Mouse (Mus musculus) liver, embryonic 13.5 days (tissue): Measurements from ENCODE around the gene AW011738. TPM values are rescaled to one million over a fixed set of nuclear protein-coding genes. Genes with fewer than 3 reads are reported as not detected.

Experiments
- ATAC-seq: fragments of 200-750 bp; cut with Nextera tagmentation; 2 replicates; pipeline ENCODE4 v1.8.0; 2017; ENCODE audit warnings: low read depth, mild to moderate bottlenecking, moderate number of reproducible peaks, moderate library complexity
- DNase-seq: peaks from one replicate; pipeline ENCODE4 v3.0.0; 2022
- H3K27ac ChIP-seq: fragments of 300-500 bp; sonication (generic); 2 replicates; pipeline ENCODE4 v1.5.1; 2015; ENCODE audit warnings: moderate library complexity, mild to moderate bottlenecking, inconsistent platforms
- H3K27me3 ChIP-seq: fragments of 300-500 bp; sonication (generic); 2 replicates; pipeline ENCODE4 v1.6.1; 2015; ENCODE audit warnings: mild to moderate bottlenecking, inconsistent platforms
- H3K36me3 ChIP-seq: fragments of 300-500 bp; sonication (generic); 2 replicates; pipeline ENCODE4 v1.6.1; 2015; ENCODE audit warnings: mild to moderate bottlenecking, inconsistent platforms
- H3K4me1 ChIP-seq: fragments of 300-500 bp; sonication (generic); replicated peaks from 2 replicates; pipeline ENCODE4 v1.6.1; 2015; ENCODE audit warnings: inconsistent platforms
- H3K4me2 ChIP-seq: fragments of 300-500 bp; sonication (generic); 2 replicates; pipeline ENCODE4 v1.6.1; 2015; ENCODE audit warnings: inconsistent platforms, mild to moderate bottlenecking, moderate library complexity
- H3K4me3 ChIP-seq: fragments of 300-500 bp; sonication (generic); replicated peaks from 2 replicates; pipeline ENCODE4 v1.5.1; 2015; ENCODE audit warnings: mild to moderate bottlenecking, inconsistent platforms
- H3K9ac ChIP-seq: fragments of 300-500 bp; sonication (generic); 2 replicates; pipeline ENCODE4 v1.6.1; 2015; ENCODE audit warnings: mild to moderate bottlenecking, inconsistent platforms
- H3K9me3 ChIP-seq: fragments of 300-500 bp; sonication (generic); replicated peaks from 2 replicates; pipeline ENCODE4 v1.6.1; 2016; ENCODE audit warnings: inconsistent platforms
- WGBS: fragments of 180-500 bp; shearing (Covaris S2); methylation state at CpG from one replicate; pipeline ENCODE4 v1.1.7; 2015; ENCODE audit not compliant: insufficient replicate concordance; 5-methylcytosine and 5-hydroxymethylcytosine counted together
- polyA plus RNA-seq: library from polyadenylated mRNA; unstranded; fragments of >200 nt; fragmentation: Nextera tagmentation; extraction: Ambion mirVana; gene quantifications from 2 replicates; pipeline ENCODE4 v1.2.1, GENCODE M21; 2015

AW011738 gene
- polyA plus RNA-seq, 1 experiment from 2014 or later, result 0.89 TPM

DNA sequence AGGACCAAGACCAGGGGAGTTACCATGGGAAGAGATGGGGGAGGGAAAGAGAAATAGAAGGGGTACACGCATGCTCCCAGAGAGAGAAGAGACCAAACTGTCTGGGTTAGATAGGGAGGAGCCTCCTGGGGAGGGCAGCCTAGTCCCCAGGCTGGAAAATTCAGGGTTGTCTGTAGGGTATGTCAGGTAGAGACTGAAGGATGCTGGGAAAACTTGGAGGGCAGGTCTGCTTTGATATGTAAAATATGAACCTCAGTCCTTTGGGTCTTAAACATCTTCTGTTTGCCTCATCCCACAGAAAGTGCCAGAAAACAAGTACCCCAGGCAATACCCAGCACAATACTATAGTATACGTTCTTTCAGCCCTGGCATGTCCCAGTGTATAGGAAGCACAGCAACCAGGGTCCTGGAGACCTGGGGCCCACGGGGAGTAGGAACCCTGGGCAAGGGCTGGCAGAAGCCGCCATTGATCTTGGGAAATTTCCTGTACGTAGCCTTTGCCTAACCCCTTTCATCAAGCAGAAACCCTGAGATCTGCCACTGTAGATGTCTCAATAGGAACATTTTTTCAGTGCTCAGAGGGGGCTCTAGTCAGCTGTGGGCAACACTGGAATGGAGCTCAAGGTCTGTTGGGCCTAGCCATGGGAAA is 14.8 kb upstream of the AW011738 start:
- DNase-seq (no peak), ATAC-seq (no peak)
- Histone ChIP-seq H3K27ac (peak overlapping the region; percentile 40; the same call in 1 of the 2 replicates), H3K27me3 (peaks cover 5% of the 10 kb centered on the region; the same call in 1 of the 2 replicates), H3K36me3 (peaks cover 11% of the 10 kb centered on the region), H3K9me3 (no peaks in the 10 kb centered on the region), H3K4me1 (peaks cover 94% of the 10 kb centered on the region), H3K9ac (no peak overlapping the region), H3K4me3 (no peak overlapping the region), H3K4me2 (no peak overlapping the region)
- 63% methylated on average over 5 of the region's 5 CpGs for WGBS

DNA sequence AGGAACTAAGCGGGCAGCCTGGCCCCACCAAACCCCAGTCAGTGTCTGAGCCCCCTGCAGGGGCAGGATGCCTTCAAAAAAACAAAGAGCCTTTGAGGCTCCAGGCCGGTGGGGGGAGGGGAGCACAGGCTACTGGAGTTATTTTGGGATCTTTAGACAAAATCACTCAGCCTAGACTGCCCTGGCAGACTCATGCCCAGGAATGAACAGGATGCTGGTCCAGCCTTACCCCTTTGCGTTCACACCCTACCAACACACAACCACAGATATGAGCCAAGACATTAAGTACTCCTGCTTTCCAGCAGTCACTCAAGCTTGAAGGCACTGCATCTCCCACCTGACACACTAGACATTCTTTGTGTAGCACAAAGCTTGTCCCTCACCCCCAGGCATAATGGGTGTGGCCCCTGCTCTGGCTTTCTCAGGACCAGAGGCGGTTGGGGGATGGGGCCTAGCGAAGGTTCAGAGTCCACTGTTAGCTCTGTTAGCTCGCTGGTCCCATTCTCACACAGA is 14.2 kb upstream of the AW011738 start:
- Histone ChIP-seq H3K4me3 (no peak overlapping the region), H3K36me3 (peaks cover 11% of the 10 kb centered on the region), H3K27ac (peak overlapping the region; percentile 40), H3K9me3 (no peaks in the 10 kb centered on the region), H3K4me1 (peaks cover 94% of the 10 kb centered on the region), H3K4me2 (peak overlapping the region; percentile 15; the same call in 1 of the 2 replicates), H3K9ac (no peak overlapping the region), H3K27me3 (peaks cover 11% of the 10 kb centered on the region; the same call in 1 of the 2 replicates)
- DNase-seq (no peak), ATAC-seq (no peak)
- WGBS, result 44% methylated on average over 6 of the region's 6 CpGs

DNA sequence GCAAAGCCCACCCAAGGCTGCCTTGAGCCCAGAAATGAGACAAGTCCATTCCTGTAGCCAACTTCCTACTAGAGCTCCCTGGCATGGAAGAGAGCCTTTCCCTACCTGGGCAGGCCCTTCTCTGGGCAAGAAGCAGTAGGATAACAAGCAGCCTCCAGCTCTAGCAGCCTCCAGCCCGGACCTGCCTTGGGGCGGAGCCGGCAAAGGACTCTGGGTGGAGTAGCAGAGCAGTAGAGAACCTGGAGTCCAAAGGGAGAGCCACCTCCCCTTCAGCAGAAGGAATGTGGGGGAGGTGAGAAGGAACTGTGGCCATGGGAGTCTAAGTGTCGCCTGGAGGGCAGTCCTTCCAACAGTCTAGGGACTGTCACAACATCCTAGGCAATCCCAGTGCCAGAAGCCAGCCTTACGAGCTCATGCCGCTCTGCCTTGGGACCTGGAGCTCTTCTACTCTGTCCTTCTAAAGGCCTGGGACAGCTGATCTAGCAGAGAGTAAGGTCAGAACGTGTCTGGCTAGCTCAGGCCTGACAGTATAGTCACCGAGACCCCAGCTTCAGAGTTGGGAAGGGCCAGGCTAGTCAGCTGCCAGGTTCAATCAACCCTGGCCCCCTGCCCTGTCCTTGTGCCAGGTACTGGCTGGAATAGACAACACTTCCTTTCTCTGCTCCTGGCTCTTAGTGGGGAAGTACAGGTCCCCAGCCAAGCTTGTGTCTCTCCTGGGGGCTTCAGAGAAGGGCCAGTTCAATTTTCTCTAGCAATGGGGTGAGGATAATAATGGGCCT is 10.5 kb upstream of the AW011738 start:
- H3K4me1 ChIP-seq, result peaks cover 88% of the 10 kb centered on the region
- peak overlapping the region; percentile 19; the same call in 1 of the 2 replicates for H3K4me2 ChIP-seq
- H3K9ac ChIP-seq, result peak overlapping the region; percentile 34
- H3K27me3 ChIP-seq, result peaks cover 40% of the 10 kb centered on the region
- H3K27ac ChIP-seq, result no peak overlapping the region
- H3K9me3 ChIP-seq, result no peaks in the 10 kb centered on the region
- DNase-seq, result peak; percentile 50
- ATAC-seq, result peak; percentile 35
- H3K4me3 ChIP-seq, result no peak overlapping the region
- H3K36me3 ChIP-seq, result peaks cover 11% of the 10 kb centered on the region
- 58% methylated on average over 8 of the region's 8 CpGs for WGBS

DNA sequence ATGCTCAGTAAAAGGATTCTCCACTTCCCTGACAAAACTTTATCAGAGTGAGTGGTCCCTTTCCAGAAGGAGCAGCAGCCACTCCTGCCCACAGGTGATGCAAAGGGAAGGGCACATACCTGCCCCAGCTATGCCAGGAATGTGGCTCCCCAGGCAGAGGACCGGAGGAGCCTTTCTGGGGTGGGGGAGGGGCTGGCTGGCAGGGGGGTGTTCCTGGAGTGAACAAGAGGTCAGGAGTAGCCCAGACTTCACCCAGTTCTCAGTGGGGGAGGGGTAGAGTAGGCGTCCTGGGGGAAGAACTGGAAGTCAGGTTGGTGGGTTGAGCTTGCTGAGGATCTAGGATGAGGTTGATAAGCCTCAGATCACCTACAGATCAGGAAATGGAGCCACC is 9.9 kb upstream of the AW011738 start:
- H3K9ac ChIP-seq, result no peak overlapping the region
- no peak overlapping the region for H3K27ac ChIP-seq
- DNase-seq, result no peak
- H3K36me3 ChIP-seq, result peaks cover 11% of the 10 kb centered on the region
- WGBS, result 38% methylated on average over 2 of the region's 2 CpGs
- no peak overlapping the region for H3K4me2 ChIP-seq
- H3K27me3 ChIP-seq, result peaks cover 40% of the 10 kb centered on the region
- no peak for ATAC-seq
- peaks cover 86% of the 10 kb centered on the region for H3K4me1 ChIP-seq
- no peaks in the 10 kb centered on the region for H3K9me3 ChIP-seq
- no peak overlapping the region for H3K4me3 ChIP-seq

DNA sequence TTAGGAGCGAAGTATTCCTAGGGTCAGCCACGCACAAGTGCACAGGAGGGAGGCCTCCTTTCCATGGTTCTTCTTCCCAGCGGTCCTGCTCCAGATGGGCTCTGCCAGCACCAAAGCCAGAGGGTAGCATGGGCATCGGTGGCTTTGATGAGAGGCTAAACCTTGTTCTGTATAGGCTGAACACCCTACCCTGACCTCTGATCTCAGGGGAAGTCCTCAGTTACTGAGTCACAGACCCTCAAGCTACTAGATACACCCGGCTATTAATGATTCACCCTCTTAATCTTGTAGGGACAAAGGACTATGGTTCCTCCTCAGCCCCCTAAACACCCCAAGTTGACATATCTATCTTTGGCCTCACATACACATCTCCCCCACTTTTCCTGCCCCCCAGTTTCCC is 9.2 kb upstream of the AW011738 start:
- DNase-seq (no peak), ATAC-seq (no peak)
- Histone ChIP-seq H3K36me3 (peaks cover 11% of the 10 kb centered on the region), H3K4me2 (0 out of 2 replicates have a peak overlapping the region, but pooled peaks have one; percentile 10), H3K27ac (no peak overlapping the region; the same call in 1 of the 2 replicates), H3K4me1 (peaks cover 86% of the 10 kb centered on the region), H3K9me3 (no peaks in the 10 kb centered on the region), H3K9ac (no peak overlapping the region), H3K4me3 (no peak overlapping the region), H3K27me3 (peaks cover 40% of the 10 kb centered on the region)
- 72% methylated on average over 5 of the region's 5 CpGs for WGBS

DNA sequence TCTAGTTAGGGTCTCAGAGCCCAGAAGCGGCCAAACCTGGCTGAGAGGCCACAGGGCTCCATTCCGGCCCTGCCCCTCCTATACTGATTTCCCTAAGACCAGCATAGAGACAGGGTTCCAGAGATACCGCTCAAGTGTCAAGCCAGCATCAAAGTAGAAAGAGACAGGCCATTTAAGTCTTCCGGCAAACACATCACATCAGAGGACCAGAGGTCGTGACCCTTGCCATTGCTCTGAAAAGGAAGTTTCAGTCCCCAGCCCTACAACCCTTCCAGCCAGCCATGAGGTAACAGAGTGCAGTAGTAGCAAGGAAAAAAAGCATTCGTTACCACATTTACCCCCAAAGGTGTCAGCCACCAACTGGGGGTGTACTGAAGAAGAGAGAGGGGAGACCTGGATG is 8.8 kb upstream of the AW011738 start:
- H3K9me3 ChIP-seq, result no peaks in the 10 kb centered on the region
- peaks cover 84% of the 10 kb centered on the region for H3K4me1 ChIP-seq
- H3K27ac ChIP-seq, result no peak overlapping the region
- H3K36me3 ChIP-seq, result peaks cover 11% of the 10 kb centered on the region
- H3K9ac ChIP-seq, result no peak overlapping the region
- WGBS, result 58% methylated on average over 6 of the region's 6 CpGs
- peaks cover 40% of the 10 kb centered on the region for H3K27me3 ChIP-seq
- H3K4me2 ChIP-seq, result no peak overlapping the region; the same call in 1 of the 2 replicates
- H3K4me3 ChIP-seq, result no peak overlapping the region
- DNase-seq (no peak), ATAC-seq (no peak)

DNA sequence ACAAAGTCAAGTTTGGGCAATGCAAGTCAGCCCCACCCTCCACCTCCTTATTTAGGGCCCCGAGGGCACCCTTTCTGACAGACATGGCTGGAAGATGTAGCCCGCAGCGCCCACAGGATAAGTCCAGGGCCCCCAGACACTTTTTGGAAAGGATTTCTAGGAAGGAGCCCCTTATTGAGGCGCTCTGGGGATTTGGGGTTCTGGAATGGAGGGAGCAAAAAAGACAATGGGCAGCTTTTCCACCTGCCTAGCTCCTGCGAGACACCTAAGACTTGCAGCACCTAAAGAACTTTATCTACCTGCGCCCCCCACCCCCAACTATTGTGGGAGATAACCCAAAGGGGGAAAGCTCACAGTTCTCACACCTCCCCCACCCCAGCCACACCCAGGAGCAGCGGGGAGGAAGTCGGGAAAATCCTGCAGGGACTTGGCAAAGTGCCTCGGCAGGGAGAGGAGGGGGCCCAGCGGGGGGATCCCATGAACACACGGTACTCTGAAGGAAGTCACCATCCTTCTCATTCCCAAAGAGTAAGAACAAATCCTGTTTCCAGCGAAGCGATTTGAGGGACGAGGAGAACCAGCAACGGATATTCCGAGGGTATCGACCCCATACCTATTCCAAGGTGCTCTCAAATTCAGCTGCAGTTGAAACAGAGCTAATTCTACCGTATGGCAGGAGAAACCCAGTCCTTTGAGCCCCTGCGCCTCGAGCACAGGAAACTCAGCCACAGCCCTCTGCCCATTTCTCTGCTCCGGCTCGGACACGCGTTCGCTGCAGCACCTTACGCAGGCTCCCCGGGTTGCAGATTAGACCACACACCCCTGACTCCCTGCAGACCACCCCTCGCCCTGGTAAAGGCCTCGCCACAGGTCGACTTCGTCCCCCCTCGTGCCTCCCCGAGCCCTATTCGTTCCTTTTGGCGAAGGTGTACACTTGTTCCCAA is 6.9 kb upstream of the AW011738 start:
- Histone ChIP-seq H3K36me3 (peaks cover 6% of the 10 kb centered on the region; the same call in 1 of the 2 replicates), H3K4me2 (peak overlapping the region; percentile 99), H3K27me3 (peaks cover 46% of the 10 kb centered on the region), H3K27ac (peak overlapping the region; percentile 39), H3K4me1 (peaks cover 87% of the 10 kb centered on the region), H3K9me3 (no peaks in the 10 kb centered on the region), H3K9ac (peak overlapping the region; percentile 87), H3K4me3 (peak overlapping the region; percentile 83)
- no peak for ATAC-seq
- DNase-seq, result no peak
- WGBS, result 9% methylated on average over 35 of the region's 35 CpGs

DNA sequence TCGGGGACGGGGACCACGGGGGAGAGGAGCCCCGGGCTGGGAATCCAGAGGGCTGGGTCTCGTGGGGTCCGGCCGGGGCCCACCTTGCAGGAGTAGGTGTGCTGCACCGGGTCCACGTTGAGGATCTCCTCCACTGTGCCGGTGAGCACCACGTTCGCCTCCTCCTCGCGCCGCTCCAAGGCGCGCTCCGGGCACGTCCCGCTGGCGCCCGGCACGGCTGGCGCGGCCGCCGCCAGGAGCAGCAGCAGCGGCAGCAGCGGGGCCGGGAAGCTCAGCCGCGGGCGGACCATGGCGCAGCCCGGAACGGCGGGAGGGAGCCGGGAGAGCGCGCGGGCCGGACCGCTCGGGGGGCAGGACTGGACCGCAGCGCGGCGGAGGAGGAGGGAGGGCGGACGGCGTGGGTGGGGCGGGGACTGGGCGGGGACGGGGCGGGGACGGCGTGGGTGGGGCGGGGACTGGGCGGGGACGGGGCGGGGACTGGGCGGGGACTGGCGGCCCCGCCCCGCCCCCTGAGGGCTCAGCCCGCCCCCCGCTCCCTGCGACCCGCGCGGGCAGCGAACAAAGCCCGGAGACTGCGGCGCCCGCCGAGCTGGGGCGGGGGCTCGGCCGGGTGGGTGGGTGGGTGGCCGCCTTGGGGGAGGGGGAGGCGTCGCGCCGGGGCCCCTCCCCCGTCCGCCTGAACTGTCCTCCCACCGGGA is 5.8 kb upstream of the AW011738 start, which contains the start of gene Agrn:
TSS of gene Agrn (minus strand) at position 358 of the 698 bp plus-strand sequence.
- peak within 1 kb of the TSS; percentile 87 for H3K9ac ChIP-seq
- DNase-seq (peak; percentile 66), ATAC-seq (peak; percentile 80)
- 1% methylated on average over 35 of the region's 88 CpGs for WGBS
- H3K36me3 ChIP-seq, result peaks cover 4% of the 10 kb centered on the region; the same call in 1 of the 2 replicates
- no peaks in the 10 kb centered on the region for H3K9me3 ChIP-seq
- H3K27me3 ChIP-seq, result peaks cover 48% of the 10 kb centered on the region
- peaks cover 84% of the 10 kb centered on the region for H3K4me1 ChIP-seq
- peak within 1 kb of the TSS; percentile 99 for H3K4me2 ChIP-seq
- peak within 1 kb of the TSS; percentile 83 for H3K4me3 ChIP-seq
- peak within 1 kb of the TSS; percentile 93 for H3K27ac ChIP-seq

DNA sequence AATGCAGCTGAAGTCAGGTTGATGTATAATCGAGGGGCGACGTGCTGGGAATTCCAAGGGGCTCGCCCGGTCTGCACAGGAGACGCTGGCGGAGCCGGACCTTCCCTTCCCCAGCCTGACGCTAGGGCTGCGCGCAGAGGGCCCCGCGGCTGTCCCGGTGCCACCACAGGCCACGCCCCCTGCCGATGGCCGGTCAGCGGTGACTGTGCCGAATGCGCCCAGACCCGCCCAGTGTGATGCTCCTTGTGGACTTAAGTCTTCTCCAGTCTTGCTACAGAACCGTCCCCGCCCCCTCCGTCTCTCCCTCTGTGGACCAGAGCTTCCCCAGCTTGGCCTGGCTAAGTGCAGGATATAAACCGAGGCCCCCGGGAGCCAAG is 5.3 kb upstream of the AW011738 start:
- Histone ChIP-seq H3K27me3 (peaks cover 54% of the 10 kb centered on the region), H3K27ac (peak overlapping the region; percentile 93), H3K4me2 (peak overlapping the region; percentile 99), H3K4me3 (peak overlapping the region; percentile 83), H3K9me3 (no peaks in the 10 kb centered on the region), H3K36me3 (no peaks in the 10 kb centered on the region), H3K4me1 (peaks cover 84% of the 10 kb centered on the region), H3K9ac (peak overlapping the region; percentile 82)
- DNase-seq (peak; percentile 90), ATAC-seq (peak; percentile 86)
- under 1% methylated on average over 26 of the region's 26 CpGs for WGBS
